Mouse (Mus musculus): ENCODE results near the gene Galnt2. TPM values are rescaled to one million over a fixed set of nuclear protein-coding genes. Genes with fewer than 3 reads are reported as not detected.
A peak's percentile ranks its signal among the peaks of the same experiment; 100 is the strongest.

Gene Galnt2
- total and polyA plus RNA-seq, 3 experiments = 11.4 to 64.0 (median 46.9) TPM

DNA sequence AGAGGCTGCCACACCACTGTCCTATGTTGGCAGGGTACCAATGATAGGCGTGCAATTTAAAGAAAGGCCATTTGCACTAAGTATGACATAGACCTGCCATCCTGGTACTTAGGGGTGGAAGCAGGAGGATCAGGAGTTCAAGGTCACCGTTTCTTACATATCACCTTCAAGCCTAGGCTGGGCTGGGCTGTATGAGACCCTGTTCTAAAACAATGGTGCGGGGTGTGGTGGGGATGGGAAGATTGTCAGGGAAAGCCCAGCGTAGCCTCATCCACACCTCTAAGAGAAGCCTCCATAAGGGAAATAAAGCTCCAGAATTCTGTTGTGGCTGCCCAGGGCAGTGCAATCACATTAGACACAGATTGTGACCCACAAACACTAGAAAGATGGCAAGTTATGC is 4.3 kb downstream of the Galnt2 start:
- no peak for DNase-seq

DNA sequence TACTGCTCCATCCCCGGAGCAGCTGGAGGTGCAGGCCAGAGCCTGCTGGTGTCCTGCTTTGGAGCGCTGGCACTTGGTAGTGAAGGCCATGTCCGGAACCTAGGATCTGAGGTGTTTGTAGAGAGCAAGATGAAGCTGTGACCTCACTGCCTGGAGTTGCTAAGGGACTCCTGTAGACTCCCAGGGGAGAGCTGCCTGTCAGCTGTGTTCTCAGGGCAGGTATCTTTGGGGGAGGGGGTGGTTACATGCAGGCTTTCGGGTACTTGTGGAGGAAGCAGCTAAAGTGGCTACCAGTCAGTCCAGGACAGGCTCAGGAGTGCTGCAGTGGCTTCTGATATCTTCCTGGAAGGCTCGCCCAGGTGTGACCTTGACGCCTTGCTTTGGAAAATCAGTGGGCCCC is 8.2 kb downstream of the Galnt2 start:
- DNase-seq = no peak

DNA sequence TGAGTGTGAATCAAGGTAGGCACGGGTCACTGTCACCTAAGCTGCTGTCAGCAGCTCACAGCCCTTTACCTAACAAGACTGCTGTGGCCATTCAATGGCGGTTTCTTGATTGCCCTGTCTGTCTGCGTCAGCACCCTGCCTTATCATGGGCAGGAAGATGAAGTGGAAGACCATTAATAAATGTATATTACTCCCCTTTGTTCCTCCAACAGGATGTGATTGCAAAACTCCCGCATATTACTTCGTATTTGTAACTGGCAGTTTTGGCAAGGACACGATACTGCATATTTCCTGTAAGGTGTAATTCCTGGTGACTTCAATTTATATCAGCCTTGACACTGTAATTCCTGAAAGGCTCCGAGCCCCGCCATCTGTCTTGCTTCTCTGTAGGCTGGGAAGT is 9.7 kb downstream of the Galnt2 start:
- no peak for DNase-seq

DNA sequence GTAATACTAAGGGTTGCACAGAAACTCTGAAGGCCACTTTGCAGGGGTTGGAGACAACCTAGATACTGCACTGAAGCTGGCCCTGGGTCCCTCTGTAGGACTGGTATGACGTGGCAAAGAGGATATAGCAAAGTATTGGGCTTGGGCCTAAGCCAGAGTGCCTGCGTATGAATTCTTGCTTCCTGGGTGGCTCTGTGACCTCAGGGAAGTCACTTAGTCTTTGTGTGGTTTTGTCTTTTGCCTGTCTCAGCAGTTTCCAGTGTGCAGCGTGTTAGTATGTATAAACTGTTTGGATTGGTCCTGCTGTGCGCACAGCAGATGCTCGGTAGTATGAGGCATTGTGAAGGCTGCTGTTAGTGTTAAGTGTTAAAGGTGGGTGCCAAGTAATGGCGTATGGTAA is 11.0 kb downstream of the Galnt2 start:
- peak; percentile 27 for DNase-seq

GRCm38 (mm10) chr8:124242913-124243312 is 11.7 kb downstream of the Galnt2 start:
- no peak for DNase-seq

GRCm38 (mm10) chr8:124247581-124247980 is 16.4 kb downstream of the Galnt2 start:
- no peak for DNase-seq

DNA sequence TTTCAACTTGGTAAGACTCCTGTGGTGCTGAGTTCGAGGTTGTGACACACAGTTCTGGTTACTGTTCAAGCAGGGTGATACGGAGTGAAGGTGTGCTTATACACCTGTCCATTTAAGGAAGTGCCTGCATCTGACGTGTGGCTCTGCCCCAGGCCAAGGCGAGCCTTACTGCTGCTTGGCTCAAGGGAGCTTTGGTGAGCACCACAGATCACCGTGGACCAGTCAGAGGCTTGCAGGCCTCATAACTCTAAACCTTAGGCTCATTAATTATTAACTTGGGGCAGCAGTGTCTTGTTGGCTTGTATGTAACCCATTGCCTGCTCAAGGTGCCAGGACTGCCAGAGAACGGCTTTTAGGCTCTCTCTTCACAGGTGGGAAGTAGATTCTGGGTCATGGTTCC is 17.5 kb downstream of the Galnt2 start:
- no peak for DNase-seq

DNA sequence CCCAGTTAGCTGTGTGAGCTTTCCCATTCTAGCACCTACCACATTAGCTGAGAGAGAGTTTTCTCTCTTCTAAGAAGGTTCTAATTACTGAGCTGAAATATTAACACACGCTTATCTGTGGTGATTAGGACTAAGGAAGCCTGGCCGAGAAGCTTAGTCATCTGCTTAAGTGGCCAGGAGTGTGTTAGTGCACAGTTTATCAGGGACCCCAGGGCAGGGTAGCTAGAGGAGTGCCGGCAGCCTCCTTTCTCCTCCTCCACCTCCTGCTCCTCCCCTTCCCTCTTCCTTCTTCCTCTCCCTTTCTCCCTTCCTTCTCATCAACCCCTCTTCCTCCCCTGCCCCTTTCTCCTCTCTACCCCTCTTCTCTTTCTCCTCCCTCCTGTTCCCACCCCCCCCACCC is 19.1 kb downstream of the Galnt2 start:
- DNase-seq = no peak

- DNase-seq = peak; percentile 78
Observed at GRCm38 (mm10) chr8:124250785-124251184, 19.6 kb downstream of the Galnt2 start.

DNA sequence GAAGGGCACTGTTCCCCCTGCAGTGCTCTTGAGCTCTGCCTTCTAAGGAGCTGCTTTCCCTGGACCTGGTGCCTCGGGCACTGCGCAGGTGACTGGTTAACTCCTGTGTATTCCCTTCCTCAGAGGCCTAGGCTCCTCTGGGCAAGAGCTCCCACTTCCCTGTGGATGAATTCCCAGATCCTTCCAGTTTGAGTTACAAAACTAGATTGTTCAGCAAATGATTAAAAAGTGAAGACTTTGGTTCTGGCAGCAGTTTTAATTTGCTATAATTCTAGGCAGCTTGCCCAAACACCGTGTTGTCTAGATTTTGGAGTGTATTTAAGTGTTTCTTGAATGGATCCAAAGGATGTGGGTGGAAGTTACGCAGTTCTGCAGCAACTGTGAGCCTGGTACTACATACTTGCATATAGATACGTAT is 21.4 kb downstream of the Galnt2 start:
- no peak for DNase-seq

DNA sequence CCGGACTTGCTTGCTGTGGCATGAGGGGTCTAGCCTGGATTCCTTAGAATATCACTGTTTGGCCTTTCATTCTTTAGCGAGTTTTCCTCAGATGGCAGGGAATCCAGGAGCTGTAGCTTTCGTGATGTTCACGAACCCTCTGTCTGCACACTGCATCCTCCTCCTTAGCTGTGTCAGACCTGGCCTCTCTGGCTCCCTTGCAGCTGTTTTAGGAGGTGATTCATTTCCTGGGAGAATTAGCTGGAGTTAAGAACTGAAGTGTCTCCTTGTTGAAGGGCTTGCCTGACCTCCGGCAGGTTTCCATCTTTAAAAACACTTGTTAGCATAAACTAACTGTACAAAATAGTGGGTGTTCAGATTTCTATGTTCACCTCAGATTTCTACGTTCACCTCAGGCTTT is 22.7 kb downstream of the Galnt2 start:
- DNase-seq = no peak

DNA sequence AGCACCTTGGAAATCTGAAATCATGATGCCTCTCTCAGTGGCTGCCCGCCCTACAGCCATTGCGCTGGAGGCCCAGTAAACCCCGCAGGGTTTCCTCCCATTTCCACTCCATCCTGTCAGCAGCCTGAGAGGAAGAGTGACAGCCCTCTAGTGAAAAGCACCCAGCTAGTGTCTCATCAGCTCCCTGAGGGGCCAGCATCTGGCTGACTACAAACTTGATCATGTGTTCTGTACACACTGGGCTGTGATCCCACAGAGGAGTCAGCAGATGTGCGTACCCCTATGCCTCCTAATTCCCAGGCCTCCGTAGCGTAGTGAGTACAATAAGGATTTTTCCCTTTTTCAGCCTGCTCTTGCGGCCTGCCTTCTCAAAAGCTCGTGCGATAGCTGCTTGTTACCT is 25.6 kb downstream of the Galnt2 start:
- no peak for DNase-seq

GRCm38 (mm10) chr8:124257363-124257762 is 26.2 kb downstream of the Galnt2 start:
- DNase-seq = peak; percentile 75

- DNase-seq = peak; percentile 57
Observed at GRCm38 (mm10) chr8:124259146-124259545, 28.0 kb downstream of the Galnt2 start.

- no peak for DNase-seq
Observed at GRCm38 (mm10) chr8:124259925-124260324, 28.7 kb downstream of the Galnt2 start.

- DNase-seq = no peak
Observed at GRCm38 (mm10) chr8:124260371-124260770, 29.2 kb downstream of the Galnt2 start.

DNA sequence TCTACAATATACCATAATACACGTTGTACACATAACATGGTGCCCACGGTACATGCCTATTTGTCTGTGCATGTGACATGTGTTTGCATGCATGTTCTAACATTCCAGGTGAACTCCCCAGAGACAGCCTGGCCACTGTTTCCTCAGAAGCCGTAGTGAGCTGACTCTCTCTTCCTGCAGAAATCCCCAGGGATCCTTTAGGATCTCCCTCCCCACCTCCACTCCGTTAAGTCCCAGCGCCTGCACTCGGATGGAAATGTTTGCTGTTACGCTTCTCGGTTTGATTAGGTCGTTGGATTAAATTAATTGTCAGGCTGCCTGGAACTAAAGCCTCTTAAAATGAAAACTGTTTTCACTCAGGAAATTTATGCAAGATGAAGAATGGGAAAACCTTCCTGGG is 31.9 kb downstream of the Galnt2 start:
- DNase-seq = no peak

- no peak for DNase-seq
Observed at GRCm38 (mm10) chr8:124264032-124264431, 32.8 kb downstream of the Galnt2 start.

DNA sequence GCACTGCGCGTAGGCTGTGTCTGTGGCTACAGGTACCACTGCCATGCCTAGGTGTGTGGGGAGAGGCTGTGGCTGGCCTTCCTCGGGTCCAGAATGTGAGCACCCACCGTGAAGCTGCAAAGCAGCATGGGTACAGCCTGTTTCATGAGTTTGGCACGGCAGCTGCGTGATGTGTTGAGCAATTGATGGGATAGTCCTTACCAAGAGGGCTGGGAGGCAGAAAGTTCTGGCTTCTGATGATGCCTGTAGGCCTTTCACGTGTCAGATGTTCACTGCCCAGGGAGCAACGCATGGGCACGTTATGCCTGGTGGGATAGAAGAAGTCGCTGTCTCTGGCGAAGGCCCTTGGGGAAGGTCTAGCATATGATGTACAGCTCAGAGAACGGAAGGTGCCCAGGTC is 33.5 kb downstream of the Galnt2 start:
- no peak for DNase-seq

GRCm38 (mm10) chr8:124265130-124265529 is 33.9 kb downstream of the Galnt2 start:
- DNase-seq = no peak

DNA sequence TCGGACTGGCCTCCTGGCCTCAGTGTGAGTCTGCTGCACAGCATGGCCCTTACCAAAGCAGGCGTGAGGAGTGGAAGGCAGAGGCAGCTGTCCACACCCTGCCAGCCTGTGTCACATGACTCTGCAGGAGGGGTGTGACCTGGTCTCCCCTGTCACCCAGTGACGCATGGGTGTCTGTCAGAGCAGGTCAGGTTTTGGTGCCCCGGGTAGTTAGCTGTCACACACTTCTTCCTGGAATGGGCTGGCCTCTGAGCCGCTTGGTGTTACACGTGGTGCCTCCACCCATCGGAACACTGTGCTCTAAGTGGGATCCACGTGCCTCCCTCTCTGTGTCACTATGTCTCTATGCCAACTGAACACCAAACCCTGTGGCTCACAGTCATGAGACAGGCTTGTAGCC is 34.6 kb downstream of the Galnt2 start:
- DNase-seq = peak; percentile 59

DNA sequence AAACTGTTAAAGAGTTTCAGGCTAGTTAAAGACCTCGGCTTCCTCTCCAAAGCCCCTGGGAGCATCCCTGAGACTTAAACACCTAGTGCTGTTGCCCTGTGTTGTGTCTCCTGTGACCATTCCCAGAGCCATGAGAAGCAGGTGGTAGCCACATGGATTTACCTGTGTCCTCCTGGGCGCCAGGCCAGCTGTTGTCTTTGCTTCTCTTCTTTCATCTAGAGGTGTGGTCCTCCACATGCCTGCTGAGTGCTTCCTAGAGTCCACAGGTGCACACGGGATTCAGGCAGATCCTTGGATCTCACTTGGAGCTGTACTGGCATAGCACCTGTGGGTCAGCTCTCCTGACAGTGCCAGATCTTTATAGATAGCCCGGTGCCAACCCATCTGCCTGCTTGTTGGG is 36.0 kb downstream of the Galnt2 start:
- DNase-seq = no peak

- no peak for DNase-seq
Observed at GRCm38 (mm10) chr8:124270504-124270903, 39.3 kb downstream of the Galnt2 start.

GRCm38 (mm10) chr8:124270904-124271303 is 39.7 kb downstream of the Galnt2 start:
- DNase-seq = no peak

DNA sequence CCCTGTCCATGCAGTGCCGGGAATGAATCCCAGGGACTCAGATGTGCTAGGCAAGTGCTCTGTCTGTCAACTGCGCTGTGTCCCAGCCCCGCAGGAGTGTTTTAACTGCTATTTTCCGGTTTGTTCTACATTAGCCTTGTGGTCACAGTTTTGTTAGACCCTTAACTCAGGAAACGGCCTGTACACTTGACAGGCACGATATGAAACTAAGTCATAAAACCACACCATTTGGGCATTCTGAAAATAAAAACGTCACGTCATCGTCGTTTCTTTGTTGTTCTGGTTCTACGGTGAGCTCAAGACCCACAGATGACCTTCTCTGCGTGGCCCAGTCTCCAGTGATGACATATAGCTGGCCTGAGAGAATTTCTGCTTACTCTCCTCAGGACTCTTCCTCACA is 40.3 kb downstream of the Galnt2 start:
- DNase-seq = no peak

Data from adrenal gland, adult 2 months (tissue).